14 mouse cellular contexts compared by ENCODE assay signal in the genomic region with DNA sequence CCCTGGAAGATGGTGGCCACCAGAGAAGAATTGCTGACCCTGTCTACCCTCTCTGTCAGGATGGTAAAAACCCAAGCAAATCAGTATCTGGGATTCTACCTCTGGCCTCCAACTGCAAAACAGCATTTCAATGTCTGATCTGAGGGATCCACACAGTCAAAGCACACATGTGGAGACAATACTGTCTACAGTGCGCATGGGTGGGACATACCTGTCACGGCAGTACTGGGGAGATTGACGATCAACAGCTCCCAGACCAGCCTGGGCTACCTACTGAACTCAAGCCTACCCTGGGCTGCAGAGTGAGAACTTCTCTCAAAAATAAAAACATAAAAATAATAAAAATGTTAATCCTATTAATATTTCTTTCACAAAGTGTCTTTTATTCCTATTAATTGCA.
"Had no signal": no experiment of that assay in that cellular context is flagged by ENCODE, and none has a peak within 500 bp of the region (broad histone marks: within the 10 kb centered on the region; RNA-seq: fewer than 3 reads in every experiment).

No protein-coding gene starts in this region.

- H3K4me3 ChIP-seq: liver, embryonic 13.5 days; lung, embryonic 15.5 days; megakaryocyte, embryonic 14.5 days; midbrain, embryonic 12.5 days had no signal

- H3K4me1 ChIP-seq: lung, embryonic 15.5 days; megakaryocyte, embryonic 14.5 days had no signal

- H3K4me2 ChIP-seq: liver, embryonic 13.5 days; lung, embryonic 15.5 days; midbrain, embryonic 12.5 days had no signal

- ATAC-seq: liver, postnatal 0 days; midbrain, embryonic 16.5 days had no signal

- H3K9ac ChIP-seq: liver, embryonic 13.5 days; liver, postnatal 0 days; lung, embryonic 15.5 days; midbrain, embryonic 12.5 days had no signal

- H3K27ac ChIP-seq: liver, embryonic 13.5 days; lung, embryonic 15.5 days; macrophage; midbrain, embryonic 12.5 days; stomach, postnatal 0 days had no signal

- DNase-seq: kidney, adult 11 months; kidney, adult 9 months; liver, embryonic 13.5 days; liver, postnatal 0 days; lung, postnatal 14 days; right cerebral cortex, adult 18-20 months; right cerebral cortex, postnatal 25 days; thymus, postnatal 4 days had no signal

- H3K9me3 ChIP-seq: liver, embryonic 13.5 days; lung, embryonic 15.5 days; megakaryocyte, embryonic 14.5 days; midbrain, embryonic 12.5 days had no signal

- H3K36me3 ChIP-seq: liver, embryonic 13.5 days; lung, embryonic 15.5 days; midbrain, embryonic 12.5 days had no signal
